Mouse (Mus musculus): ENCODE data around the gene Gsk3b. TPM values are rescaled to one million over a fixed set of nuclear protein-coding genes. Genes with fewer than 3 reads are reported as not detected.
"Not testable (repeated sequence)": the region's sequence is repeated elsewhere in the genome, so short reads cannot be mapped to it uniquely, and the experiment has no call there.

Gene Gsk3b
- polyA plus RNA-seq, 1 experiment from 2014 or later, result 12.8 TPM

- Histone ChIP-seq H3K27ac (no peak overlapping the region), H3K9ac (no peak overlapping the region), H3K4me1 (replicated peaks) (peaks cover 10% of the 10 kb centered on the region), H3K27me3 (no peaks in the 10 kb centered on the region), H3K9me3 (replicated peaks) (no peaks in the 10 kb centered on the region), H3K36me3 (0 out of 2 replicates have a peak, but pooled peaks cover 7% of the 10 kb centered on the region), H3K4me3 (replicated peaks) (no peak overlapping the region), H3K4me2 (no peak overlapping the region)
- DNase-seq, result no peak
- ATAC-seq (ENCODE audit: low read depth), result no peak
- 85% methylated on average over 3 of the region's 3 CpGs for WGBS (ENCODE audit: insufficient replicate concordance)
Observed at GRCm38 (mm10) chr16:38106542-38106941, 17.7 kb downstream of the Gsk3b start.

DNA sequence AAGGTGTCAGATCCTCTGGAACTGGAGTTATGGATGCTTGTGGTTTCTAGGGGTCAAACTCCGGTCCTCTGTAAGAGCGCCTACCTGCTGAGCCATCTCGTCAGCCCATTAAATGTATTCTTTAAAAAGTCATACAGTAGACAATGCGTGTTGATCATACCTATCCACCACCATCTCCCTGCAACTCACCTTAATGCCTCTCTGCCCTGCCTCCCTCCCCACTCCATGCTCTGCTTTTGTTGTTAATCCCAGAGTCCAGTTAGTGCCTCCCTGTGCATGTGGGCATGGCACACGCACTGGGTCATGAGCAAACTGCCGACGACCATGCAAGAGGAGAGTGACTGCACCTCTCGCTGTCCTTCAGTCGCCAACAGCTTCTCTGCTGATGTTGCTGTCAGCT is 21.2 kb downstream of the Gsk3b start:
- Histone ChIP-seq H3K4me2 (no peak overlapping the region), H3K9me3 (replicated peaks) (no peaks in the 10 kb centered on the region), H3K36me3 (0 out of 2 replicates have a peak, but pooled peaks cover 7% of the 10 kb centered on the region), H3K27me3 (no peaks in the 10 kb centered on the region), H3K4me3 (replicated peaks) (no peak overlapping the region), H3K27ac (no peak overlapping the region), H3K9ac (no peak overlapping the region), H3K4me1 (replicated peaks) (peaks cover 27% of the 10 kb centered on the region)
- DNase-seq (no peak), ATAC-seq (ENCODE audit: low read depth) (no peak)
- 80% methylated on average over 9 of the region's 9 CpGs for WGBS (ENCODE audit: insufficient replicate concordance)

DNA sequence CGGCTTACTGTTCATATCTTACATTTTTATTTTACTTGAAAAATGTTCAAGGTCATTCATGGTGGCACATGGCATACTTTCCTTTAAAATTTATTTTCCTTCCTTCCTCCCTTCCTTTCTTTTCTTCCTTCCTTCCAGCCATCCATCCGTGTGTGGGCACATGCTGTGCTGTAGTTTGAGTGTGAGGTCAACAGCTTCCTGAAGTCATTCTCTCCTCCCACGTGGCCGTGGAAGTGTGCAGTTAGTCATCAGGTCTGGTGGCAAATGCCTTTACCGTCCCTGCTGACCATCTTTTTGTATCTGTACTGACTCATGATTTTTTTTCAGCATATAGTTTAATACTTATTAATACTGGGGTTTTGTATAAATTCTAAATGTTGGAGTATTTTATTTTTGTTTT is 21.8 kb downstream of the Gsk3b start:
- no peak overlapping the region for H3K27ac ChIP-seq
- H3K4me1 ChIP-seq (replicated peaks), result peaks cover 27% of the 10 kb centered on the region
- H3K36me3 ChIP-seq, result 0 out of 2 replicates have a peak, but pooled peaks cover 7% of the 10 kb centered on the region
- no peak overlapping the region for H3K4me2 ChIP-seq
- DNase-seq, result no peak
- WGBS (ENCODE audit: insufficient replicate concordance), result 21% methylated on average over 5 of the region's 5 CpGs
- no peak for ATAC-seq (ENCODE audit: low read depth)
- no peak overlapping the region for H3K9ac ChIP-seq
- no peak overlapping the region for H3K4me3 ChIP-seq (replicated peaks)
- H3K9me3 ChIP-seq (replicated peaks), result no peaks in the 10 kb centered on the region
- no peaks in the 10 kb centered on the region for H3K27me3 ChIP-seq

GRCm38 (mm10) chr16:38114074-38114473 is 25.3 kb downstream of the Gsk3b start:
- Histone ChIP-seq H3K9ac (no peak overlapping the region), H3K27me3 (no peaks in the 10 kb centered on the region), H3K4me2 (no peak overlapping the region), H3K27ac (no peak overlapping the region), H3K4me1 (replicated peaks) (peaks cover 24% of the 10 kb centered on the region), H3K36me3 (0 out of 2 replicates have a peak, but pooled peaks cover 4% of the 10 kb centered on the region), H3K4me3 (replicated peaks) (no peak overlapping the region), H3K9me3 (replicated peaks) (no peaks in the 10 kb centered on the region)
- ATAC-seq (ENCODE audit: low read depth) (no peak), DNase-seq (no peak)
- 68% methylated on average over 2 of the region's 2 CpGs for WGBS (ENCODE audit: insufficient replicate concordance)

DNA sequence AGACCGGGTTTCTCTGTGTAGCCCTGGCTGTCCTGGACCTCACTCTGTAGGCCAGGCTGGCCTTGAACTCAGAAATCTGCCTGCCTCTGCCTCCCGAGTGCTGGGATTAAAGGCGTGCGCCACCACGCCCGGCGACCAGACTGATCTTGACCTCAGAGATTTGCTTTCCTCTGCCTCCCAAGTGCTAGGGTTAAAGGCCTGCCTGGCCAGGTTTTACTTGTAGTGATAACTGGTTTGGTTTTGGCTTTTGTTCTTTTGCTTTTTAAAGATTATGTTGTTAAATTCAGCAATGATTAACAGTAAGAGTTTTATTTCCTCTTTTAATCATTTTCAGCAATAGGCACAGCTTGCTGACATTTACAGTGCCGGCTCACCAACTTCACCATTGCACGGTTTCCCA is 29.1 kb downstream of the Gsk3b start:
- not testable (repeated sequence) for H3K9ac ChIP-seq; H3K36me3 ChIP-seq; ATAC-seq (ENCODE audit: low read depth); H3K4me2 ChIP-seq; H3K4me3 ChIP-seq (replicated peaks); H3K27ac ChIP-seq; H3K9me3 ChIP-seq (replicated peaks); H3K27me3 ChIP-seq; DNase-seq
- WGBS (ENCODE audit: insufficient replicate concordance), result 83% methylated on average over 9 of the region's 9 CpGs
- peaks cover 20% of the 10 kb centered on the region for H3K4me1 ChIP-seq (replicated peaks)

GRCm38 (mm10) chr16:38118723-38119122 is 29.9 kb downstream of the Gsk3b start:
- no peak for DNase-seq
- Histone ChIP-seq H3K4me1 (replicated peaks) (peaks cover 17% of the 10 kb centered on the region), H3K27me3 (no peaks in the 10 kb centered on the region), H3K9me3 (replicated peaks) (no peaks in the 10 kb centered on the region), H3K9ac (no peak overlapping the region), H3K4me2 (no peak overlapping the region), H3K27ac (no peak overlapping the region), H3K4me3 (replicated peaks) (no peak overlapping the region), H3K36me3 (0 out of 2 replicates have a peak, but pooled peaks cover 2% of the 10 kb centered on the region)
- ATAC-seq (ENCODE audit: low read depth), result no peak
- WGBS (ENCODE audit: insufficient replicate concordance), result 82% methylated on average over 1 of the region's 1 CpGs

DNA sequence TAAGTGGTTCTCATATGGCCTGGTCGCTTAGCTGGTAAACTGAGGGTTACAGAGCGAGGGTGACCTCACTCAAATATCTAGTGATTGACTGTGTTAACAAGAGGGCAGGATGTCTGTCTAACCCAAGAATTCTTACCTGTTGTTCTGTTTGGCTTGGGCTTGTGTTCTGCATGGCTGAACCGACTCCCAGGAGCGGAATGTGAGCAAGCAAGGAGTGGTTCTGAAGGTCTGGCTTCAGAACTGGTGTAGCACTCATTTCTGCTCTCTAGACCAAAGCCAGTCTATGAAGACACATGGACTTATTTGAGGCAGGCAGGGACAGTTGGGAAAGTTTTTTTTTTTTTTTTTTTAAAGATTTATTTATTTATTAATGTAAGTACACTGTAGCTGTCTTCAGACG is 30.5 kb downstream of the Gsk3b start:
- 88% methylated on average over 5 of the region's 5 CpGs for WGBS (ENCODE audit: insufficient replicate concordance)
- Histone ChIP-seq H3K27me3 (no peaks in the 10 kb centered on the region), H3K9ac (no peak overlapping the region), H3K4me2 (no peak overlapping the region), H3K4me1 (replicated peaks) (peaks cover 12% of the 10 kb centered on the region), H3K4me3 (replicated peaks) (no peak overlapping the region), H3K9me3 (replicated peaks) (no peaks in the 10 kb centered on the region), H3K36me3 (no peaks in the 10 kb centered on the region), H3K27ac (no peak overlapping the region)
- ATAC-seq (ENCODE audit: low read depth) (no peak), DNase-seq (no peak)

DNA sequence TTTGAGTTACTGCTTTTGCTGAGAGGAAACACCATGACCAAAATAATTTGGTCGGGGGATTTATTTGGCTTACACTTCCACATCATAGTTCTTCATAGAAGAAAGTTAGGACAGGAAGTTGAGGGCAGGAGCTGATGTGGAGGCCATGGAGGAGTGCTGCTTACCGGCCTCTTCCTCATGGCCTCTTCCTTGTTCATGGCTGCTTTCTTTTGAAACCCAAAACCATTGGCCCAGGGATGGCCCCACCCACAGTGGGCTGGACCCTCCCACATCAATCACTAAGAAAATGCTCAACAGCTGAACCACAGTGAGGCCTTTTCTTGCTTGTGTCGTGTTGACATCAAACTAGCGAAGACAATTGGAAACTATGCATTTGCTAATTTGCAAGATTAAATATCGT is 40.4 kb downstream of the Gsk3b start:
- Histone ChIP-seq H3K36me3 (no peaks in the 10 kb centered on the region), H3K9me3 (replicated peaks) (no peaks in the 10 kb centered on the region), H3K9ac (no peak overlapping the region), H3K4me2 (no peak overlapping the region), H3K27me3 (no peaks in the 10 kb centered on the region), H3K27ac (no peak overlapping the region), H3K4me1 (replicated peaks) (peaks cover 36% of the 10 kb centered on the region), H3K4me3 (replicated peaks) (no peak overlapping the region)
- no peak for DNase-seq
- ATAC-seq (ENCODE audit: low read depth), result no peak
- WGBS (ENCODE audit: insufficient replicate concordance), result 68% methylated on average over 5 of the region's 5 CpGs

- H3K36me3 ChIP-seq, result no peaks in the 10 kb centered on the region
- H3K9me3 ChIP-seq (replicated peaks), result no peaks in the 10 kb centered on the region
- peaks cover 43% of the 10 kb centered on the region for H3K4me1 ChIP-seq (replicated peaks)
- DNase-seq (no peak), ATAC-seq (ENCODE audit: low read depth) (no peak)
- no peaks in the 10 kb centered on the region for H3K27me3 ChIP-seq
- WGBS (ENCODE audit: insufficient replicate concordance), result 54% methylated on average over 3 of the region's 3 CpGs
- no peak overlapping the region for H3K4me3 ChIP-seq (replicated peaks)
- H3K4me2 ChIP-seq, result no peak overlapping the region
- H3K27ac ChIP-seq, result no peak overlapping the region
- H3K9ac ChIP-seq, result no peak overlapping the region
Observed at GRCm38 (mm10) chr16:38131041-38131440, 42.2 kb downstream of the Gsk3b start.

DNA sequence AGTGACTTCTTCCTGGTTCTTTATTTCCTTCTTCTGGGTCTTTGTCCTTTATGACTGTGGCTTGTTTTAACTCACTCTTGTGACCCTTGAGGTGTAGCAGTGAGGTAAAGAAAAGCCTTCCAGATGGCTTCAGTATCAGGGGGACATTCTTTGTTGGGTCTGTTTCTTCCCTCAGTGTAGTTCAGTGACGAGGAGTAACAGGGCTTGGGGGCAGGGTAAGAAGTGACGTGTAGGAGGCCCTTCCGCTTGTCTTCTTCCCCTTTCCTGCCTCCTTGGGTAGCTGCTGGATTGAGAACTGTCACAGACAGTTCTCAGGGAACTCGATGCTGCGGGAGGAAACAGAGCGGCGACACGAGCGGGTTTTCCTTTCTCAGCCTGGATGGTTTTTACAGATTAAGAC is 43.0 kb downstream of the Gsk3b start:
- Histone ChIP-seq H3K9ac (no peak overlapping the region), H3K27me3 (no peaks in the 10 kb centered on the region), H3K27ac (no peak overlapping the region), H3K4me1 (replicated peaks) (peaks cover 44% of the 10 kb centered on the region), H3K4me2 (peak overlapping the region; percentile 29), H3K9me3 (replicated peaks) (no peaks in the 10 kb centered on the region), H3K36me3 (no peaks in the 10 kb centered on the region), H3K4me3 (replicated peaks) (peak overlapping the region; percentile 13; the same call in 1 of the 2 replicates)
- 12% methylated on average over 9 of the region's 9 CpGs for WGBS (ENCODE audit: insufficient replicate concordance)
- ATAC-seq (ENCODE audit: low read depth) (no peak), DNase-seq (no peak)

GRCm38 (mm10) chr16:38132210-38132609 is 43.4 kb downstream of the Gsk3b start:
- no peak for ATAC-seq (ENCODE audit: low read depth)
- Histone ChIP-seq H3K4me1 (replicated peaks) (peaks cover 49% of the 10 kb centered on the region), H3K9me3 (replicated peaks) (no peaks in the 10 kb centered on the region), H3K9ac (no peak overlapping the region), H3K27me3 (no peaks in the 10 kb centered on the region), H3K36me3 (no peaks in the 10 kb centered on the region), H3K4me3 (replicated peaks) (peak overlapping the region; percentile 13), H3K4me2 (peak overlapping the region; percentile 29), H3K27ac (no peak overlapping the region)
- DNase-seq, result no peak
- WGBS (ENCODE audit: insufficient replicate concordance), result 51% methylated on average over 7 of the region's 7 CpGs

DNA sequence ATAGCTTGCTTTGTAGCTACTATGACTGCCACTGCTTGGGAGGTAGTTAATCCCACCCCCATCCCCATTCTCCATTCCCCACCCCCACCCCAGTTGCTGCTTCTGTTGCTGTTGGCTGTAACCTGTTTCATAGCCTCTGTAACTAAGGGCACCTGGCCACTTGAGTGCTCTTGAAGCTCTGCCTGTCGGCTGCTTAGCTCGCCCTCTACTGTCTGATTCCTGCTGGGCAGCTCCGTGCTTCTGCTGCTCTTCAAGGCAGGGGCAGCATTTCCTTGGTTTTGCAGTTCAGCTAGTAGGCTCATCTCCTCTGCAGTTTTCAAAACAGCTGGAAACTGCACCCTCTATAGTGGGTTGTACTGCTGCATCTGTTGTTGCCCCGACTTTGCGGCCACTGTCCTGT is 48.5 kb downstream of the Gsk3b start:
- Histone ChIP-seq H3K27me3 (no peaks in the 10 kb centered on the region), H3K27ac (no peak overlapping the region), H3K4me2 (no peak overlapping the region), H3K4me1 (replicated peaks) (peaks cover 19% of the 10 kb centered on the region), H3K9me3 (replicated peaks) (no peaks in the 10 kb centered on the region), H3K4me3 (replicated peaks) (no peak overlapping the region), H3K9ac (no peak overlapping the region), H3K36me3 (no peaks in the 10 kb centered on the region)
- ATAC-seq (ENCODE audit: low read depth), result no peak
- WGBS (ENCODE audit: insufficient replicate concordance), result 63% methylated on average over 5 of the region's 5 CpGs
- DNase-seq, result no peak
